Mouse (Mus musculus): ENCODE measurements at regions not wholly inside any gene's neighbourhood (a gene's known extent, or its start where the extent isn't known, plus 50 kb on each side); places are given as distances from the start of the nearest gene placed in this dataset.

DNA sequence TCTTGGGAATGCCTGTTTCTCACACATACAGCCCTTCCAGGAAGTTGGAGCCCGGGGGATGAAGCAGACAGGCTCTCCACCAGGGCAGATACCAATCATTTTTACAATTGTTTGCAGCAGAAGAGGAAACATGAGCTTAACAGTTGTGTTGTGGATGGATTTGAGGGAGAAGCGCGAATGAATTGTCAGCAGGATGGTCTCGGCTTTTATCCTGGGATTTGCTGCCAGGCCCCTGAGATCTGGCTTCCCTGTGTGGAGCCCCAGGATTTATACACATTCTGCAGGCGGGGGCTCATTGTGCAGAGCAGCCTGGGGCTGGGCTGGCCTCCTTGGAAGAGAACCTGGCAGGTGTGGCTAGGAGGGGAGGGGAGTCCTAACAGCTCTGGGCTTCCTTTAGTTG is 73.9 kb upstream of the Pitx1 start:
- Histone ChIP-seq H3K4me2 (ENCODE audit: low read depth) (no peak overlapping the region), H3K4me3 (ENCODE audit: low read depth, low read length) (no peak overlapping the region), H3K9me3 (ENCODE audit: control insufficient read depth, low read length) (no peaks in the 10 kb centered on the region), H3K36me3 (ENCODE audit: control insufficient read depth, insufficient read depth, low read length) (no peaks in the 10 kb centered on the region), H3K27ac (ENCODE audit: low read depth, low read length) (no peak overlapping the region), H3K9ac (ENCODE audit: low read length) (no peak overlapping the region), H3K27me3 (ENCODE audit: control insufficient read depth, insufficient read depth, low read length) (no peaks in the 10 kb centered on the region), H3K4me1 (ENCODE audit: control insufficient read depth, insufficient read depth, low read length) (no peaks in the 10 kb centered on the region)
- DNase-seq (ENCODE audit: low spot score) (no peak), ATAC-seq (ENCODE audit: insufficient read depth, low FRiP score, low TSS enrichment) (no peak)
- WGBS: 28% methylated on average over 5 of the region's 5 CpGs

DNA sequence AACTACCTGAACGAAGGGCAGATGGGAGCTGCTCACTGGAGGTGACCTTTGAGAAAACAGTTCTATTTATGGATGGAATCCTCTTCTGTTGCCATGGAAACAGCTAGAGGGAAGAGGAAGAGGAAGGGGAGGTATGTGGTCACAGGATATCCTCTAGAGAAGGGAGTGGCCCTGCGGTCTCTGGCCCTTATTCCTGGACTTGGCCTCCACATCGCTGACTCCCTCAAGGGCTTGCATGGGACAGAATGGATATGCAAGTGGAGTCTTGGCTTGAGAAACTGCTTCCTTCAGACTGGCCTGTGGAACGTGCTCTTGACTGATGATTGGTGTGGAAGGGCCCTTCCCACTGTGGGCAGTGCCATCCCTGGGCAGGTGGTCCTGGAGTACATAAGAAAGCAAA is 68.9 kb upstream of the Pitx1 start:
- Histone ChIP-seq H3K27ac (ENCODE audit: low read depth, low read length) (no peak overlapping the region), H3K9me3 (ENCODE audit: control insufficient read depth, low read length) (no peaks in the 10 kb centered on the region), H3K27me3 (ENCODE audit: control insufficient read depth, insufficient read depth, low read length) (no peaks in the 10 kb centered on the region), H3K4me2 (ENCODE audit: low read depth) (no peak overlapping the region), H3K9ac (ENCODE audit: low read length) (no peak overlapping the region), H3K4me3 (ENCODE audit: low read depth, low read length) (no peak overlapping the region), H3K36me3 (ENCODE audit: control insufficient read depth, insufficient read depth, low read length) (no peaks in the 10 kb centered on the region), H3K4me1 (ENCODE audit: control insufficient read depth, insufficient read depth, low read length) (no peaks in the 10 kb centered on the region; the same call in 1 of the 2 replicates)
- ATAC-seq (ENCODE audit: insufficient read depth, low FRiP score, low TSS enrichment): no peak
- WGBS: 87% methylated on average over 4 of the region's 4 CpGs
- DNase-seq (ENCODE audit: low spot score): no peak

DNA sequence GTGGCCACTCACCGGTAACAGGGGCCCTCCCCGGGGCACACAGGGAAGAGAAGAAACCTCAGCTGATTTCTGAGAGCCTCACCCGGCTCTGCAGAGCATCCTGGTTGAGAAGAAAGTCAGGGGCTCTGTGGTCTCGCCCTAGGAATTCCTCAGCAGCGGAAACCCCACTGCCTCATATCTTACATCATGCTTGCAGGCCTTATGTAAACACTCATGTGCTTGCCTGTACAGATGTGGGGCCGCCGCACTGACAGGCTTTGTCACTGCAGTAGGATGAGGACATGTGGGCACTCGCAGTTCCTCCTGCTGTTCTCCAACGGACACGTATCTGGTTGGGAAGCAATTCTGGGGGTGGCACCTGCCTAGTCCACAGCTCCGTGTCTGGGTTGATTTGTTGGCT is 66.3 kb upstream of the Pitx1 start:
- Histone ChIP-seq H3K4me3 (ENCODE audit: low read depth, low read length) (no peak overlapping the region), H3K27ac (ENCODE audit: low read depth, low read length) (no peak overlapping the region), H3K36me3 (ENCODE audit: control insufficient read depth, insufficient read depth, low read length) (no peaks in the 10 kb centered on the region), H3K27me3 (ENCODE audit: control insufficient read depth, insufficient read depth, low read length) (no peaks in the 10 kb centered on the region), H3K9ac (ENCODE audit: low read length) (no peak overlapping the region), H3K9me3 (ENCODE audit: control insufficient read depth, low read length) (no peaks in the 10 kb centered on the region), H3K4me1 (ENCODE audit: control insufficient read depth, insufficient read depth, low read length) (peaks cover 4% of the 10 kb centered on the region; the same call in 1 of the 2 replicates), H3K4me2 (ENCODE audit: low read depth) (no peak overlapping the region)
- 66% methylated on average over 11 of the region's 11 CpGs for WGBS
- ATAC-seq (ENCODE audit: insufficient read depth, low FRiP score, low TSS enrichment) (no peak), DNase-seq (ENCODE audit: low spot score) (no peak)

- H3K27ac ChIP-seq (ENCODE audit: low read depth, low read length): no peak overlapping the region
- DNase-seq (ENCODE audit: low spot score): no peak
- H3K4me2 ChIP-seq (ENCODE audit: low read depth): no peak overlapping the region
- no peak overlapping the region for H3K4me3 ChIP-seq (ENCODE audit: low read depth, low read length)
- H3K9ac ChIP-seq (ENCODE audit: low read length): no peak overlapping the region
- H3K27me3 ChIP-seq (ENCODE audit: control insufficient read depth, insufficient read depth, low read length): no peaks in the 10 kb centered on the region
- no peaks in the 10 kb centered on the region for H3K9me3 ChIP-seq (ENCODE audit: control insufficient read depth, low read length)
- ATAC-seq (ENCODE audit: insufficient read depth, low FRiP score, low TSS enrichment): no peak
- H3K4me1 ChIP-seq (ENCODE audit: control insufficient read depth, insufficient read depth, low read length): peaks cover 4% of the 10 kb centered on the region; the same call in 1 of the 2 replicates
- H3K36me3 ChIP-seq (ENCODE audit: control insufficient read depth, insufficient read depth, low read length): no peaks in the 10 kb centered on the region
- WGBS: 90% methylated on average over 4 of the region's 4 CpGs
Observed at GRCm38 (mm10) chr13:55900190-55900526, 64.2 kb upstream of the Pitx1 start.

- Histone ChIP-seq H3K27ac (ENCODE audit: low read depth, low read length) (no peak overlapping the region), H3K9me3 (ENCODE audit: control insufficient read depth, low read length) (no peaks in the 10 kb centered on the region), H3K4me2 (ENCODE audit: low read depth) (no peak overlapping the region), H3K27me3 (ENCODE audit: control insufficient read depth, insufficient read depth, low read length) (no peaks in the 10 kb centered on the region), H3K36me3 (ENCODE audit: control insufficient read depth, insufficient read depth, low read length) (no peaks in the 10 kb centered on the region), H3K4me1 (ENCODE audit: control insufficient read depth, insufficient read depth, low read length) (peaks cover 4% of the 10 kb centered on the region; the same call in 1 of the 2 replicates), H3K4me3 (ENCODE audit: low read depth, low read length) (no peak overlapping the region), H3K9ac (ENCODE audit: low read length) (no peak overlapping the region)
- WGBS: 61% methylated on average over 10 of the region's 10 CpGs
- no peak for DNase-seq (ENCODE audit: low spot score)
- ATAC-seq (ENCODE audit: insufficient read depth, low FRiP score, low TSS enrichment): no peak
Observed at GRCm38 (mm10) chr13:55899501-55900189, 63.7 kb upstream of the Pitx1 start.

- no peak for DNase-seq (ENCODE audit: low spot score)
- H3K27me3 ChIP-seq (ENCODE audit: control insufficient read depth, insufficient read depth, low read length): no peaks in the 10 kb centered on the region
Observed at GRCm38 (mm10) chr13:55898999-55899398, 63.0 kb upstream of the Pitx1 start.

DNA sequence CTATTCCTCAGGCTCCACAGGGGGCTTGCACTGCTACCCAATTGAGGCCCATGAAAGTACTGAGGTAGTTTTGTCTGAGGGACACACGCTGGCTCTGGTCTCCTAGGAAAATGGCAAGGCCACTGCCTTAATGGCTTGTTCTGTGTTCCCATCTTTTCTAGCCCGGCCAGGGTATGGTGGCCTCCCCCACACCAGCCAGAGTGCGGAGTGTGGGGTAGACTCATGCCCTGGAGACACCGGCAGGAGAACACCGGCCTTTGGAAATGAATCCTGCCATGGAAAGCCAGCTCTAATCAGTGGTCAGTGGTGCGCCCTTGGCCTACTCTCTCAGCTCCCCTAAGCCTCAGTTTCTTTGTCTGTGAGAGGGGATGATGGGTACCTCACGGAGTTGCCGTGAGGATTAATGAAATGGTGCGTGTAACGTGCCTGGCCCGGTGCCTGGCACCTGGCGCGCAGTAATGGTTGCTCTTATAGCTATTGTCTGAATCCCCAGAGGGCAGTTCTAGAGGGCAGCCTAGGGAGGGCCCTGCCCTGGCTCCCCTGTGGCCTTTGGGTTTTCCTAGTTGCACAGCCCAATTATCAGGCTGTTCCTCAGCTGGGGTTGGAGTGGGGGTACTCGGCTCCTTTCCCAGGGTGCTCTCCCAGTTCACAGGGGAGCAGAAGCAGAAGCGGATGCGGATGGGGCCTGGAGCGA is 62.4 kb upstream of the Pitx1 start:
- Histone ChIP-seq H3K27me3 (ENCODE audit: control insufficient read depth, insufficient read depth, low read length) (no peaks in the 10 kb centered on the region), H3K4me1 (ENCODE audit: control insufficient read depth, insufficient read depth, low read length) (peaks cover 4% of the 10 kb centered on the region; the same call in 1 of the 2 replicates), H3K9me3 (ENCODE audit: control insufficient read depth, low read length) (no peaks in the 10 kb centered on the region), H3K4me3 (ENCODE audit: low read depth, low read length) (no peak overlapping the region), H3K36me3 (ENCODE audit: control insufficient read depth, insufficient read depth, low read length) (no peaks in the 10 kb centered on the region), H3K27ac (ENCODE audit: low read depth, low read length) (no peak overlapping the region), H3K9ac (ENCODE audit: low read length) (no peak overlapping the region; the same call in 1 of the 2 replicates), H3K4me2 (ENCODE audit: low read depth) (no peak overlapping the region)
- ATAC-seq (ENCODE audit: insufficient read depth, low FRiP score, low TSS enrichment) (no peak), DNase-seq (ENCODE audit: low spot score) (no peak)
- 67% methylated on average over 17 of the region's 17 CpGs for WGBS

More at GRCm38 (mm10) chr13:55898999-55899398, 63.0 kb upstream of the Pitx1 start:
- H3K4me2 ChIP-seq (ENCODE audit: low read depth): no peak overlapping the region
- H3K4me1 ChIP-seq (ENCODE audit: control insufficient read depth, insufficient read depth, low read length): peaks cover 4% of the 10 kb centered on the region; the same call in 1 of the 2 replicates
- H3K9ac ChIP-seq (ENCODE audit: low read length): no peak overlapping the region
- ATAC-seq (ENCODE audit: insufficient read depth, low FRiP score, low TSS enrichment): no peak
- no peaks in the 10 kb centered on the region for H3K9me3 ChIP-seq (ENCODE audit: control insufficient read depth, low read length)
- no peak overlapping the region for H3K4me3 ChIP-seq (ENCODE audit: low read depth, low read length)
- 42% methylated on average over 8 of the region's 8 CpGs for WGBS
- H3K27ac ChIP-seq (ENCODE audit: low read depth, low read length): no peak overlapping the region
- H3K36me3 ChIP-seq (ENCODE audit: control insufficient read depth, insufficient read depth, low read length): no peaks in the 10 kb centered on the region

DNA sequence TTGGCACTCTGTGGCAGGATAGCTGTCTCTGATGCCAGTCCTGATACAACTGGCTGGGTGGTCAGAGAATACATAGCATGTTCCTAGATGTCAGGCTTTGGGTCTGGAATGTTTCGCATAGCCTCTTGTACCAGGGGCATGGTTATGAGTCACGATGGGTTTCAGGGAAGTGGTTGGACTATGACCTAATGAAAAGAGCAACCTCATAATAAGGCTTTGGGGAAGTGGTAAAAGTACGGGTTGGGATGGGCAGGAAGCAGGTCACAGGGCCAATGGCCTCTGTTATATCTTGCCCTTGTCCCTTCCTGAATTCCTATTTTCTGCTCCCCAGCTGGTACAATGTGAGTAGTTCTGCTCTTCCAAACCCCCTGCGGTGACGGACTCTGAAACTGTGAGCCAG is 59.5 kb upstream of the Pitx1 start:
- Histone ChIP-seq H3K36me3 (ENCODE audit: control insufficient read depth, insufficient read depth, low read length) (no peaks in the 10 kb centered on the region), H3K4me2 (ENCODE audit: low read depth) (no peak overlapping the region), H3K27ac (ENCODE audit: low read depth, low read length) (no peak overlapping the region), H3K4me1 (ENCODE audit: control insufficient read depth, insufficient read depth, low read length) (peaks cover 4% of the 10 kb centered on the region; the same call in 1 of the 2 replicates), H3K27me3 (ENCODE audit: control insufficient read depth, insufficient read depth, low read length) (no peaks in the 10 kb centered on the region), H3K9ac (ENCODE audit: low read length) (no peak overlapping the region), H3K9me3 (ENCODE audit: control insufficient read depth, low read length) (no peaks in the 10 kb centered on the region), H3K4me3 (ENCODE audit: low read depth, low read length) (no peak overlapping the region)
- WGBS: 90% methylated on average over 5 of the region's 5 CpGs
- DNase-seq (ENCODE audit: low spot score) (no peak), ATAC-seq (ENCODE audit: insufficient read depth, low FRiP score, low TSS enrichment) (no peak)
